ENCODE assay signal across 8 mouse cellular contexts in genomic region chr11:119051927-119052660, GRCm38 (mm10). TPM values are rescaled to one million over a fixed set of nuclear protein-coding genes. Genes with fewer than 3 reads are reported as not detected.
DNase-seq lines count a peak whose midpoint lies in the region; ATAC-seq and TF ChIP-seq lines count a peak whose summit lies in the region.

No protein-coding gene starts in this region.

- peak; percentile 65 for DNase-seq in lung, embryonic 14.5 days
- no peak for DNase-seq in lung, adult 18-20 months
- peak; percentile 61 for DNase-seq in kidney, postnatal 10 days
- DNase-seq in neural tube, embryonic 10.5 days (ENCODE audit: extremely low spot score, low spot score), result peak; percentile 50
- no peak for DNase-seq in adrenal gland, adult 2 months

- no peak for ATAC-seq in lung, embryonic 14.5 days (ENCODE audit: insufficient read depth)
- ATAC-seq in activated CD4-positive, CD25-positive, alpha-beta regulatory T cell, adult 4 months, result peak; percentile 33
- no peak for ATAC-seq in forebrain, embryonic 15.5 days (replicated peaks)
- ATAC-seq in megakaryocyte, adult 5-6 weeks (ENCODE audit: poor library complexity, severe bottlenecking), result no peak

- H3K4me3 ChIP-seq in lung, embryonic 14.5 days (ENCODE audit: low read depth, low read length), result 0 out of 2 replicates have a peak overlapping the region, but pooled peaks have one; percentile 34
- no peak overlapping the region for H3K4me3 ChIP-seq in forebrain, embryonic 15.5 days

- no peaks in the 10 kb centered on the region for H3K9me3 ChIP-seq in lung, embryonic 14.5 days (ENCODE audit: low read depth, low read length)
- no peaks in the 10 kb centered on the region for H3K9me3 ChIP-seq in forebrain, embryonic 15.5 days

- H3K4me1 ChIP-seq in lung, embryonic 14.5 days (ENCODE audit: insufficient read depth), result peaks cover 10% of the 10 kb centered on the region
- peaks cover 57% of the 10 kb centered on the region for H3K4me1 ChIP-seq in forebrain, embryonic 15.5 days

- H3K36me3 ChIP-seq in lung, embryonic 14.5 days (ENCODE audit: insufficient read depth), result no peaks in the 10 kb centered on the region
- no peaks in the 10 kb centered on the region for H3K36me3 ChIP-seq in forebrain, embryonic 15.5 days

- TF ChIP-seq CTCF in lung, embryonic 14.5 days (IDR thresholded peaks at IDR 0.05; ENCODE audit: low read depth), result peak; percentile 70

- H3K4me2 ChIP-seq in lung, embryonic 14.5 days, result no peak overlapping the region
- H3K4me2 ChIP-seq in forebrain, embryonic 15.5 days (replicated peaks), result peak overlapping the region; percentile 95; the same call in 1 of the 2 replicates

- peaks cover 86% of the 10 kb centered on the region for H3K27me3 ChIP-seq in lung, embryonic 14.5 days (ENCODE audit: insufficient read depth, low read length)
- H3K27me3 ChIP-seq in forebrain, embryonic 15.5 days, result peaks cover 58% of the 10 kb centered on the region

- H3K9ac ChIP-seq in lung, embryonic 14.5 days, result no peak overlapping the region
- H3K9ac ChIP-seq in forebrain, embryonic 15.5 days (replicated peaks), result peak overlapping the region; percentile 59; the same call in 1 of the 2 replicates

- 3% methylated on average over 15 of the region's 15 CpGs for WGBS in lung, embryonic 14.5 days
- 3% methylated on average over 15 of the region's 15 CpGs for WGBS in forebrain, embryonic 15.5 days

- no peak overlapping the region for H3K27ac ChIP-seq in lung, embryonic 14.5 days (ENCODE audit: low read depth)
- peak overlapping the region; percentile 93 for H3K27ac ChIP-seq in forebrain, embryonic 15.5 days (replicated peaks)

RNA-seq across cellular contexts. Expression of gene Cbx8, which starts 11.3 kb away (rescaled TPM):
- polyA plus RNA-seq in lung, embryonic 14.5 days (2014; fragmentation: Nextera tagmentation; extraction: Ambion mirVana), result 8.5 and 8.8 TPM in 2 replicates
- 1 to 10 TPM; 5.3 to 7.5 TPM for polyA plus RNA-seq in activated CD4-positive, CD25-positive, alpha-beta regulatory T cell, adult 4 months (2017; shearing (Covaris generic))
- 13.8 and 14.1 TPM in 2 replicates for polyA plus RNA-seq in forebrain, embryonic 15.5 days (2015; fragmentation: Nextera tagmentation; extraction: Ambion mirVana)
- total RNA-seq in megakaryocyte, adult 5-6 weeks (2015), result 3.2 and 5.6 TPM in 2 replicates
- 3.0 and 3.6 TPM in 2 replicates for total RNA-seq in megakaryocyte, adult 5-6 weeks (2017)
- total RNA-seq in adrenal gland, adult 2 months (2021), result 10 to 100 TPM; 16.3 to 22.9 TPM
- polyA plus RNA-seq in adrenal gland, adult 2 months (2012; rRNA removed), result 11.3 and 12.2 TPM in 2 replicates

RNA-seq across cellular contexts. Expression of gene Cbx2, which starts 29.3 kb away (rescaled TPM):
- 35.6 and 43.4 TPM in 2 replicates for polyA plus RNA-seq in lung, embryonic 14.5 days (2014; fragmentation: Nextera tagmentation; extraction: Ambion mirVana)
- polyA plus RNA-seq in activated CD4-positive, CD25-positive, alpha-beta regulatory T cell, adult 4 months (2017; shearing (Covaris generic)), result 1 to 10 TPM; 1.1 to 1.4 TPM
- polyA plus RNA-seq in forebrain, embryonic 15.5 days (2015; fragmentation: Nextera tagmentation; extraction: Ambion mirVana), result 30.4 and 31.8 TPM in 2 replicates
- 1.5 and 1.6 TPM in 2 replicates for total RNA-seq in megakaryocyte, adult 5-6 weeks (2015)
- total RNA-seq in megakaryocyte, adult 5-6 weeks (2017), result 2.8 TPM in 2 replicates
- 1 to 10 TPM; 5.1 to 5.3 TPM for total RNA-seq in adrenal gland, adult 2 months (2021)
- 2.7 and 2.9 TPM in 2 replicates for polyA plus RNA-seq in adrenal gland, adult 2 months (2012; rRNA removed)

RNA-seq across cellular contexts. Expression of gene Cbx4, which starts 33.9 kb away (rescaled TPM):
- 13.1 and 13.8 TPM in 2 replicates for polyA plus RNA-seq in lung, embryonic 14.5 days (2014; fragmentation: Nextera tagmentation; extraction: Ambion mirVana)
- polyA plus RNA-seq in activated CD4-positive, CD25-positive, alpha-beta regulatory T cell, adult 4 months (2017; shearing (Covaris generic)), result 1 to 10 TPM; 2.0 to 2.4 TPM
- polyA plus RNA-seq in forebrain, embryonic 15.5 days (2015; fragmentation: Nextera tagmentation; extraction: Ambion mirVana), result 15.5 and 16.5 TPM in 2 replicates
- 15.3 and 15.5 TPM in 2 replicates for total RNA-seq in megakaryocyte, adult 5-6 weeks (2015)
- 18.0 and 18.4 TPM in 2 replicates for total RNA-seq in megakaryocyte, adult 5-6 weeks (2017)
- 100 to 1,000 TPM; 144 to 197 TPM for total RNA-seq in adrenal gland, adult 2 months (2021)
- polyA plus RNA-seq in adrenal gland, adult 2 months (2012; rRNA removed), result 89.0 and 127 TPM in 2 replicates

Comparison
In these comparisons a context has a peak if more than half of its experiments do, and no peak if none do; other contexts are left out.
1. DNase-seq: peak in lung, embryonic 14.5 days (single experiment), kidney, postnatal 10 days (single experiment) and neural tube, embryonic 10.5 days (single experiment); none in lung, adult 18-20 months (0 of 2) and adrenal gland, adult 2 months (single experiment).